Mouse (Mus musculus) MEL (cell line): Measurements from ENCODE around the gene Prlh. TPM values are rescaled to one million over a fixed set of nuclear protein-coding genes. Genes with fewer than 3 reads are reported as not detected.

ENCODE experiments used
- DNase-seq: peaks from one replicate; pipeline ENCODE4 v3.0.0; 2011; ENCODE audit warnings: low read depth, low spot score
- H3K27ac ChIP-seq: 2 replicates; pipeline ENCODE4 v1.5.1; 2012; ENCODE audit warnings: low read depth, mild to moderate bottlenecking, control low read depth, low read length, moderate library complexity; ENCODE audit not compliant: control insufficient read depth
- H3K27me3 ChIP-seq, 2 experiments: fragments of 150-350 bp in 1 of 2; sonication (generic) in 1 of 2; 2 replicates each; pipeline ENCODE4 v1.6.1; 2012; ENCODE audit warnings: low read length in 2 of 2, mild to moderate bottlenecking in 2 of 2, improper control_type of control experiment in 1 of 2, moderate library complexity in 1 of 2; ENCODE audit not compliant: insufficient read depth in 2 of 2, control insufficient read depth in 1 of 2
- H3K36me3 ChIP-seq, 2 experiments: 2 replicates each; pipeline ENCODE4 v1.6.1; 2012 to 2014; ENCODE audit warnings: low read length in 2 of 2, improper control_type of control experiment in 1 of 2, inconsistent platforms in 1 of 2, mild to moderate bottlenecking in 1 of 2; ENCODE audit not compliant: insufficient read depth in 2 of 2, control insufficient read depth in 1 of 2
- H3K4me1 ChIP-seq, 2 experiments: fragments of 150-350 bp in 1 of 2; sonication (generic) in 1 of 2; 2 replicates each; pipeline ENCODE4 v1.6.1; 2012; ENCODE audit warnings: low read length in 2 of 2, improper control_type of control experiment in 1 of 2, mild to moderate bottlenecking in 1 of 2; ENCODE audit not compliant: insufficient read depth in 2 of 2, control insufficient read depth in 1 of 2
- H3K4me3 ChIP-seq, 2 experiments: fragments of 150-350 bp in 1 of 2; sonication (generic) in 1 of 2; 2 replicates each; pipeline ENCODE4 v1.5.1; 2012; ENCODE audit warnings: low read depth in 2 of 2, low read length in 2 of 2, mild to moderate bottlenecking in 2 of 2, moderate library complexity in 2 of 2, control low read depth in 1 of 2, improper control_type of control experiment in 1 of 2; ENCODE audit not compliant: control insufficient read depth in 1 of 2, insufficient read depth in 1 of 2
- H3K79me2 ChIP-seq: 2 replicates; pipeline ENCODE4 v1.6.1; 2012; ENCODE audit warnings: mild to moderate bottlenecking, low read length, moderate library complexity; ENCODE audit not compliant: control insufficient read depth, poor library complexity, insufficient read depth
- H3K9ac ChIP-seq: 2 replicates; pipeline ENCODE4 v1.6.1; 2012; ENCODE audit warnings: low read depth, mild to moderate bottlenecking, control low read depth, low read length, moderate library complexity; ENCODE audit not compliant: control insufficient read depth, poor library complexity, severe bottlenecking
- H3K9me3 ChIP-seq: fragments of 150-350 bp; sonication (generic); replicated peaks from 2 replicates; pipeline ENCODE4 v1.6.1; 2012; ENCODE audit warnings: mild to moderate bottlenecking, low read length, improper control_type of control experiment, moderate library complexity; ENCODE audit not compliant: insufficient read depth
- E2F4 ChIP-seq: IDR thresholded peaks from 2 replicates; pipeline ENCODE4 v1.6.1; 2011; ENCODE audit warnings: low read depth, low read length, improper control_type of control experiment, borderline replicate concordance
- EP300 ChIP-seq, 2 experiments: IDR thresholded peaks; 2 replicates each; pipeline ENCODE4 v1.6.1; 2011; ENCODE audit warnings: improper control_type of control experiment in 2 of 2, low read length in 2 of 2, low read depth in 1 of 2, mild to moderate bottlenecking in 1 of 2
- GATA1 ChIP-seq: IDR thresholded peaks from 2 replicates; pipeline ENCODE4 v1.6.1; 2011; ENCODE audit warnings: low read depth, low read length, improper control_type of control experiment
- HCFC1 ChIP-seq: IDR thresholded peaks from 2 replicates; pipeline ENCODE4 v1.6.1; 2012; ENCODE audit warnings: low read depth, mild to moderate bottlenecking, inconsistent platforms, low read length, improper control_type of control experiment, moderate library complexity
- MAX ChIP-seq: IDR thresholded peaks from 2 replicates; pipeline ENCODE4 v1.6.1; 2011; ENCODE audit warnings: low read length, improper control_type of control experiment
- MEF2A ChIP-seq: IDR thresholded peaks from 2 replicates; pipeline ENCODE4 v1.6.1; 2014; ENCODE audit warnings: low read depth, mild to moderate bottlenecking, inconsistent platforms, low read length, improper control_type of control experiment; ENCODE audit not compliant: poor library complexity, insufficient replicate concordance, severe bottlenecking; ENCODE audit errors: extremely low read depth
- MXI1 ChIP-seq: IDR thresholded peaks from 2 replicates; pipeline ENCODE4 v1.6.1; 2011; ENCODE audit warnings: mild to moderate bottlenecking, low read depth, low read length, improper control_type of control experiment
- NRF1 ChIP-seq: IDR thresholded peaks from 2 replicates; pipeline ENCODE4 v1.6.1; 2014; ENCODE audit warnings: low read depth, mild to moderate bottlenecking, inconsistent platforms, low read length, improper control_type of control experiment, moderate library complexity; ENCODE audit not compliant: poor library complexity, insufficient read depth, severe bottlenecking
- POLR2A ChIP-seq, 2 experiments: IDR thresholded peaks; 2 replicates each; pipeline ENCODE4 v1.6.1; 2011 to 2012; ENCODE audit warnings: low read length in 2 of 2, mild to moderate bottlenecking in 2 of 2, control low read depth in 1 of 2, improper control_type of control experiment in 1 of 2, low read depth in 1 of 2, moderate library complexity in 1 of 2; ENCODE audit not compliant: control insufficient read depth in 1 of 2, insufficient read depth in 1 of 2, poor library complexity in 1 of 2
- SIN3A ChIP-seq: IDR thresholded peaks from 2 replicates; pipeline ENCODE4 v1.6.1; 2012; ENCODE audit warnings: low read length, improper control_type of control experiment, inconsistent platforms
- SMC3 ChIP-seq: IDR thresholded peaks from 2 replicates; pipeline ENCODE4 v1.6.1; 2011; ENCODE audit warnings: low read depth, low read length, improper control_type of control experiment
- TBP ChIP-seq: IDR thresholded peaks from 2 replicates; pipeline ENCODE4 v1.8.0; 2011; ENCODE audit warnings: low read depth, low read length, improper control_type of control experiment
- TCF12 ChIP-seq: IDR thresholded peaks from 2 replicates; pipeline ENCODE4 v1.6.1; 2014; ENCODE audit warnings: low read depth, mild to moderate bottlenecking, inconsistent platforms, low read length, improper control_type of control experiment, moderate library complexity
- USF2 ChIP-seq, 2 experiments: IDR thresholded peaks; 2 replicates each; pipeline ENCODE4 v1.6.1; 2011 to 2012; ENCODE audit warnings: improper control_type of control experiment in 2 of 2, low read length in 2 of 2, borderline replicate concordance in 1 of 2, inconsistent platforms in 1 of 2, low read depth in 1 of 2, mild to moderate bottlenecking in 1 of 2; ENCODE audit not compliant: insufficient read depth in 1 of 2
- ZKSCAN1 ChIP-seq: IDR thresholded peaks from 2 replicates; pipeline ENCODE4 v1.6.1; 2012; ENCODE audit warnings: low read depth, mild to moderate bottlenecking, inconsistent platforms, low read length, improper control_type of control experiment, moderate library complexity
- polyA plus RNA-seq, 2 experiments: library from polyadenylated mRNA; stranded (reverse) in 1 of 2; unstranded in 1 of 2; fragments of >175 nt in 1 of 2; fragments of >200 nt in 1 of 2; gene quantifications; 2 replicates each; pipeline versions ENCODE4 v1.2.1 to v1.2.4; 2012; ENCODE audit warnings: low replicate concordance in 2 of 2, low read depth in 1 of 2; ENCODE audit not compliant: insufficient read length in 2 of 2, insufficient read depth in 1 of 2, missing spikeins in 1 of 2
- total RNA-seq: library from RNA; depleted of rRNA; stranded (reverse); fragments of 300-350 nt; gene quantifications from 2 replicates; pipeline ENCODE4 v1.2.3, GENCODE M21; 2012; rRNA removed

Gene Prlh
- total RNA-seq (not detected in 2 replicates), polyA plus RNA-seq (not detected)

DNA sequence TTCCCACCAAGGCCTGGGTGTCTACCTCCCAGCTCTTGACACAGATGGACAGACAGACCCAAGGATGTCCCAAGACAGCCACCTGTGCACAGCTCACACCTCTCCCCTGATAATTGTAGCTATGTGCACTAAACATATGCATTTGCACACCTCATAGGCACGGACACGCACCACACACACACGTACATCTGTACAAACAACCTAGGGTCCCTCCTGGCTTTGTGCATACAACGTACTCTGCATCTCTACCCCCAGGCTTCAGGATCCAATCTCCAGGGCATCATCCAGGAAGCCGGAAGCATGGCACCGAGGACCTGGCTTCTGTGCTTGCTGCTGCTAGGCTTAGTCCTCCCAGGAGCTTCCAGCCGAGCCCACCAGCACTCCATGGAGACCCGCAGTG lies at the start of gene Prlh:
Prlh (plus strand) TSS at position 301 of the 400 bp plus-strand sequence.
- H3K27ac ChIP-seq, result no peak within 1 kb of the TSS
- H3K4me3 ChIP-seq, result no peak within 1 kb of the TSS
- no peaks in the 10 kb centered on the region for H3K36me3 ChIP-seq
- DNase-seq, result no peak
- no peaks in the 10 kb centered on the region for H3K79me2 ChIP-seq
- H3K9me3 ChIP-seq, result no peaks in the 10 kb centered on the region
- H3K4me1 ChIP-seq, result no peaks in the 10 kb centered on the region
- H3K27me3 ChIP-seq, result no peaks in the 10 kb centered on the region
- no peak for TF ChIP-seq TBP
- no peak for TF ChIP-seq GATA1
- TF ChIP-seq HCFC1, result no peak
- TF ChIP-seq EP300 (IDR thresholded peaks at IDR 0.05; ENCODE audit: low read depth in 1 of 2, low read length in 2 of 2), result no peak
- TF ChIP-seq USF2 (IDR thresholded peaks at IDR 0.05; ENCODE audit: borderline replicate concordance in 1 of 2, insufficient read depth in 1 of 2, low read depth in 1 of 2, low read length in 2 of 2), result no peak
- no peak for TF ChIP-seq TCF12
- no peak for TF ChIP-seq POLR2A (IDR thresholded peaks at IDR 0.05; ENCODE audit: control insufficient read depth in 1 of 2, insufficient read depth in 1 of 2, low read depth in 1 of 2, low read length in 2 of 2, poor library complexity in 1 of 2)
- no peak for TF ChIP-seq MEF2A
- no peak within 1 kb of the TSS for H3K9ac ChIP-seq

DNA sequence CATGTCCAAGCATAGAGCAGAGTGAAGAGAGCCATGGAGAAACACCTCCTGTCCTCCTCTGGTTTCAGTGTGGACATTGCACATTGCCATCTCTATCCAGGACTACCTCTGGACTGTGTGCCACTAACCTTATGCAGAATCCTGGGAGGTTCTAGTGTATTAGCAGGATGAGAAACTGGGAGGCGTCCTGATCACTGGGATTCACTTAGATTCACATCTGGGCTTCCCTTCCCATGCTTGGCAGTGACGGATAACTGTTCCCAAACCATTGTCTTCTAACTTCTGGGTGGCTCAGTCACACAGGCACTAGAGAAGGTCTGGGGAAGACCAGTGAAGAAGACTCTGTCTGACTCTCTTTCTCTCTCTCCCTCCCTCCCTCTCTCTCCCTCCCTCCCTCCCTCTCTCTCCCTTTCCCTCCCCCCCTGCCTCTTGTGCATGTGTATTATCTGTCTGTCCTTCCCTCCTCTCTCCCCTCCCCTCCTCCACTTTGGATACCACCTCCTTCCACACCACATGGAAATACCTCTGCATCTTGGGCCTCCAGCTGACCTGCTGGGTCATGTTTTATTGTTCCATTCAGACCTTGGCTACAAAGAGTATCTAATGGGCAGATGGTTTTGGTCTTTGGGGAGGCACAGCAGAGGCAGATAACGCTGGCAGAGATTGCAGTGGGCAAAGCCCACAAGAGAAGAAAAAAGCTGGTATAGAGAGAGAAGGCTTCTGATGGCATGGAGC lies 49.5 kb upstream of the Prlh start:
- no peak for TF ChIP-seq ZKSCAN1
- no peak for TF ChIP-seq USF2 (IDR thresholded peaks at IDR 0.05; ENCODE audit: borderline replicate concordance in 1 of 2, insufficient read depth in 1 of 2, low read depth in 1 of 2, low read length in 2 of 2)
- no peak for TF ChIP-seq SMC3
- no peak for TF ChIP-seq MAX
- TF ChIP-seq MEF2A, result no peak
- TF ChIP-seq SIN3A, result no peak
- no peak for TF ChIP-seq E2F4
- TF ChIP-seq MXI1, result no peak
- no peak for TF ChIP-seq NRF1
- Histone ChIP-seq H3K27me3 (no peaks in the 10 kb centered on the region), H3K27ac (no peak overlapping the region), H3K9ac (no peak overlapping the region), H3K4me1 (no peaks in the 10 kb centered on the region), H3K9me3 (no peaks in the 10 kb centered on the region), H3K4me3 (no peak overlapping the region), H3K79me2 (no peaks in the 10 kb centered on the region), H3K36me3 (no peaks in the 10 kb centered on the region)
- no peak for DNase-seq
